Mouse (Mus musculus) cerebellum, adult 9-10 months (tissue): ENCODE data around the gene Foxn3.

Experiments
- DNase-seq: peaks from one replicate; pipeline ENCODE4 v3.0.0; 2022

The Foxn3 gene

DNA sequence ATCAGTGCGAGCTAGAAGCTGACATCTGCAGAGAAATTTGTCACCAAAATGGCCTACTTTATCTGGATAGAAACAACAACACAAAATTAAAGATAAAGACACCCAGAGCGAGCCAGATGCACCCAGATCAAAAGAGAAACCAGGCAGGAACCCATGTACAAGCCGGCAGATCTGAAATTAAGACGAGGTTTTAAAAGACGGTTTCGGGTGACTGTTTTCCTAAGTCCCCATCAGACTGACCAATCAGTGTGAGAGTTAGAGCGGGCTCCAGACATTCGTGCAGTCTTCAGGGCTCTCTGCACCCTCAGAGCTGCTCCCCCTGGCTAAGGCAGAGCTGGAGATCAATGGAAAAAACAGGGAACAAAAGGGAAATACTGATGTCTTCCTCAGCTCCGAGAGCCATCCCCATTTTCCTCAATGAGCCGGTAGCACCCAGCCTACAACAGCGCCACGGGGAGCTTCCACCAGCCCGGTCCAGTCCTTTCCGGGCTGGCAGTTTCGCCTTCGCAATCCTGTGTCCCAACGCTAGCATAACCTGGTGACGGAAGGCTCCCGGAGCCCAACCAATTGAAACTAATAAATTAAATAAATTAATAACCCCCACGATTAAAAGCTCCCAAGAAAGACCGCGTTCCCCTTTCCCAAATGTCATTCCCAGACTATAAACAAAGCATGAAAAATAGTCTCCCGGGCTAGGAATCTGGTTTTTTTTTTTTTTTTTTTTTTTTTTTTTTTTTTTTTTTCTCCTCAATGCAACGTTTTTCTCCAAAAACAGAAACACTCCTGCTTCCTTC, 1.1 kb downstream of the Foxn3 start:
- DNase-seq = peak; percentile 74

- no peak for DNase-seq
Measured at GRCm38 (mm10) chr12:99561333-99561766, 2.0 kb downstream of the Foxn3 start.

DNA sequence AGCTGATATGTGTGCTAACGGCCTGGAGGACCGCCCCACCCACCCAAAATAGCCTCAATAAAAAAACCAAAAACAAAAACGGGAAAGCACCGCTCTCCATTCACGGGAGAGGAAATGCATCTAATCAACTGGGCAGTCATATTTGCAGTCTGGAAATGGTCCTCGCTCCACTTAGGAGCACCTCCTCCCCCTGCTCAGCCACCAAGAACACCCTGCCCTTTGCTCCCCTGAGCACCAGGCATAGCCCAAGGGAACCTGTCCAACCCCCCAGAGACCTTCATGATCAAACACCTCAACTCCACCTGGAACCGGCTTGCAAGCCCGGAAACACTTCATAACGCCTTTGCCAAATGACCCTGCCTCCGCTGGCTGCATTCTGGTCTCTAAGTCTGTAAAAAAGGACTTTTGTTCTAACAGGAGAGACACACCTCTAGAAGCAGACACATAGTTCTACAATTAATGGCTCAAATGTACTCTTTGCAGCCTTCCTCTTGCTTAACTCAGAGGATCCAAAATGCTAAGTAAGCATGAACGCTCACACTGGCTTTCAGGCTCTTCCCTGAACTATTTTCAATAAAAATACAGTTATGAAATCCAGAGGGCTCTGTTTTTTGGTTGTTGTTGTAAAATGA, 2.6 kb downstream of the Foxn3 start:
- DNase-seq = no peak

DNA sequence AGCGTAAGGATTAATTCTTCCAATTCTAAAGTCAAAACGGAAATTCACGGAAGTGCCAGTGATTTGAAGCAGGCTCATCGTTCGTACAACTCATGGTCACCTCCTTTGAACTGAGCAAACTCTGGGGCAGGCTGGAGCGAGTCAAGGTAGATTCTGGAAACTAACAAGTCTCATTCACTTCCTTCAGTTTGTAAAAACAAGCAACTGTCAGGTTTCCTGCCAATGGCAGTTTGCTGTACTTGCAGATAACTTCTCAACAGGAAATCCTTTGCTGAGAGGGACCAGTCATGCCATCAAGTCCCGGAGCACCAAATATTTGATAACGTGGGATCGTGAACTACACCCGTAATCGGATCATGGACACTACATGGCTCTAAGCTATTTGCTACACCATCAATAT, 3.9 kb downstream of the Foxn3 start:
- DNase-seq = no peak

DNA sequence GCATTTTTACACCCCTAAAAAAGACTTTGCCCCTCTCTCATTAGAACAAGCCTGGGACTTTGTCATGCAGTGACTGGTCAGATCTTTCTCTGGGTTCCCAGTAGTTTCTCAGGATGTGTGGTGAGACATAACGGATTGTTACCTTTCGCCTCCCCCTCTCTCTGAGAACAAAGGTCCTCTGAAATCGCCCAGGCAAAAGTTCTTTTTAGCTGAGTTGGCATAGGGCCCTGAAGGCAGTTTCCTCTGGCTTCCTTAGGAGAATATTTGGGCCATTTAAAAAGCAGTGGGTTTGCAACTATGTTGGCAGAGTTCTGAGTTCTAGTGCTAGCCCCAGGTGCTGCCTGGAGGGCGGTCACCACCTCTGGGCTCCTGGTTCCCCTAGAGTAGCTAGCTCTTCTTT, 4.9 kb downstream of the Foxn3 start:
- DNase-seq = no peak

- no peak for DNase-seq
Measured at GRCm38 (mm10) chr12:99557498-99557897, 5.9 kb downstream of the Foxn3 start.

DNA sequence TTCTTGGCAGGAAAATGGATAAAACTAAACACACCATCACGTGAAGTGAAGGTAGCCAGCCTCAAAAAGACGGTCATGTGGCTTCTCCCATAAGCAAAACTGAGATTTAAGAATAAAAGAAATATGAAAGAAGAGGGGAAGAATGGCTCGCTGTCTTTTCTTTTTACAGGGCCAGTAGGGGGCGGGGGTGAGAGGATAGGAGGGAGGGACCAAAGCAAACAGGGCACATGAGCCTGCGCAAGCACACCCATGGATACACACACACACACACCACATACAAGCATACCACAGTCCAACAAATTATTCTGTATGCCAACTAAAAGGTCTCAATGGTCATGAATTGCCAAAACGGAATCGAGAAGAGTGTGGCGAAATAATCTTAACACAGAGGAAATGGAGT, 12.8 kb downstream of the Foxn3 start:
- DNase-seq = no peak

DNA sequence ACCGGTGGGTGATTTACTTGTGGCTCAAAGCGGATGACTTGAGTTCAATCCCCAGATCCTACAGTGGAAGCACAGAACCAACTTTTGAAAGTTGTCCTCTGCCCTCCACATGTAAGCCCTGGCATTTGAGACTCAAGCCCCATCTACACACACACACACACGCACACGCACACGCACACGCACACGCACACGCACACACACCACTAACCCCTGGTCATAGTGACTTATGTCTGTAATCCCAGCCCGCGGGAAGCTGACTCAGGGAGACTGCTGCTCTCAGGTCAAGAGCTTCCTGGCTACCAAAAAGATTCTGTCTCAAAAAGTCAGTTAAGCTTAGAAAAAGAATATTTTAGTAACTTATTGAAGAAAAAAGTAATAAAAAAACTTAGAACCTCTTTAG, 13.6 kb downstream of the Foxn3 start:
- no peak for DNase-seq

- no peak for DNase-seq
Measured at GRCm38 (mm10) chr12:99548419-99548818, 15.0 kb downstream of the Foxn3 start.

DNA sequence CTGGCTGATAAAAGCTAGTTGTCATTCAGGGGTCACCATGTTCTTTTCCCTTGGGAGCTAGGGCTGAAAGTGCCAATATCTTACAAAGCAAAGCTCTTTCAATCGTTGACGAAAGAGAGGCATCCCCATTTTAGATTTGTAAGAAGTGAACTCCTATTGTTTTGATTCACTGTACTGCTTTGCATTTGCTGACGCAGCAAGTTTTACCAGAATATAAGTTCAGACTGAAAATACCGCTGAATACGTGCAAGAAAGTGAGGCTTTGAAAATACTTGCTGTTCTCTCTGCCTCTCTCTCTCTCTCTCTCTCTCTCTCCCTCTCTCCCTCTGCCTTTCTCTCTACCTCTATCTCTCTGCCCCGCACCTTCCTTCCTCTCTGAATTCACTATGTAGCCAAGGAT, 16.1 kb downstream of the Foxn3 start:
- DNase-seq = no peak

- DNase-seq = no peak
Measured at GRCm38 (mm10) chr12:99545270-99545770, 18.1 kb downstream of the Foxn3 start.

GRCm38 (mm10) chr12:99544262-99545128, 18.9 kb downstream of the Foxn3 start:
- no peak for DNase-seq

DNA sequence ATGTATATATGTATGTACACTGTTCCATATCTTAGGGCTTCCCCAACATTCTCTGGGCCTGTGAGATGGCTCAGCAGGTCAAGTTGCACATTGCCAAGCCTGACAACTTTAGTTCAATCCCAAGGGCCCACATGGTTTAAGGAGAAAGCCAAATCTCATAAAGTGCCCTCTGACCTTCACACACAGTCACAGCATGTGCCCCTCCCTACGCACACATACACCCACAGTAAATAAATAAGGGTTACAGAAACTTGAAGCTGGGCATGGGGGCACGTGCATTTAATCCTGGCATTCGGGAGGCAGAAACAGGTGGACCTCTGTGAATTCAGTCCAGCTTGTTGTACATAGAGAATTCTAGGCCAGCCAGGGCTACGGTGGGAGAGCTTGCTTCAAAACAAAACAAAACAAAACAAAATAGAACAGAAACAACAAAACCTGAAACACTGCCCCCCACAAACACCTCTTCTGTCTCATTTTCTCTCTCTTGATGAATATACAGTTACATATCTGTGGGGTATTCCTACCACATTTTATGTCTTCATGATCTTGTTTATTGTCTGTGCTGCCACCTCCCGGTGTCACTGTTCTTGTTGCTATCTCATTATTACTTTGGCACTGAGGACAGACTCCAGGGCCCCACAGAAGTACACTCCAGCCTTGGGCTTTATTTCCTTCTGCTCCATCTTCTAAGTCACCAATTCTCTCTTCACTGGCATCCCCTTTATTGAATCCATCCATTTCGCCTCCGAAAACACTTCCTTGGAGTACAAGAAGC, 19.8 kb downstream of the Foxn3 start:
- peak; percentile 56 for DNase-seq

DNA sequence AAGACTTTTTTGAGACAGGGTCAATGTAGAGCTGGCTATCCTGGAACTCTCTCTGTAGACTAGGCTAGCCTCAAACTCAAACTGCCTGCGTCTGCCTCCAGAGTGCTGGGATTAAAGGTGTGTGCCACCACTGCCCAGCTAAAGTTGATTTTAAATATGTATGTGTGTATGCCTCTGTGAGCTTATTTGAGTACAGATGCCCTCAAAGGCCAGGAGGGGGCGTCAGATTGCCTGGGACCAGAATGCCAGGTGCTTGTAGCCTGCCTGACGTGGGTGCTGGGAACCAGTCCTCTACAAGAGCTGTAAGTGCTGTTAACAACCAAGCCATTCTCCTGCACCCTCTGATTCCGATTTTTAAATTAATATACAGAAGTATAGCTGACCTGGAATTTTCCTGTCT, 23.2 kb downstream of the Foxn3 start:
- DNase-seq = no peak

- DNase-seq = no peak
Measured at GRCm38 (mm10) chr12:99537316-99537715, 26.1 kb downstream of the Foxn3 start.

- DNase-seq = no peak
Measured at GRCm38 (mm10) chr12:99536426-99536825, 27.0 kb downstream of the Foxn3 start.

DNA sequence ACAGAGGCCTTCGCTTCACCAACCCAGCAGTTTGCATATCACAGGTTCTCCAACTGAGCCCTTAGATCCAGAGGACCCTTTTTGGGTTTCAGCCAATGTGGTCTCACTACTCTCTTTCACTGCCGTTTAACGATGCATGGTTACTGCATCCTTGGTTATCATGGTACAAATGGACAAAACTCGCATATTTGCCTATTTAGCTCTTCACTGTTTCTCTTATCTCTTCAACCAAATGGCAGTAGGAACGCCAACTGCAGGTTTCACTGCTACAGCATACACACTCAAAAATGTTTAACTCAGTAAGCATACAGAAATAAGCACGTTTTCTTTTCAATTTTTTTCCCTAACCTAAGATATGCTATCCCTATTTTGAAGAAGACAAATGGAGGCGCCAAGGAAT, 31.0 kb downstream of the Foxn3 start:
- no peak for DNase-seq

DNA sequence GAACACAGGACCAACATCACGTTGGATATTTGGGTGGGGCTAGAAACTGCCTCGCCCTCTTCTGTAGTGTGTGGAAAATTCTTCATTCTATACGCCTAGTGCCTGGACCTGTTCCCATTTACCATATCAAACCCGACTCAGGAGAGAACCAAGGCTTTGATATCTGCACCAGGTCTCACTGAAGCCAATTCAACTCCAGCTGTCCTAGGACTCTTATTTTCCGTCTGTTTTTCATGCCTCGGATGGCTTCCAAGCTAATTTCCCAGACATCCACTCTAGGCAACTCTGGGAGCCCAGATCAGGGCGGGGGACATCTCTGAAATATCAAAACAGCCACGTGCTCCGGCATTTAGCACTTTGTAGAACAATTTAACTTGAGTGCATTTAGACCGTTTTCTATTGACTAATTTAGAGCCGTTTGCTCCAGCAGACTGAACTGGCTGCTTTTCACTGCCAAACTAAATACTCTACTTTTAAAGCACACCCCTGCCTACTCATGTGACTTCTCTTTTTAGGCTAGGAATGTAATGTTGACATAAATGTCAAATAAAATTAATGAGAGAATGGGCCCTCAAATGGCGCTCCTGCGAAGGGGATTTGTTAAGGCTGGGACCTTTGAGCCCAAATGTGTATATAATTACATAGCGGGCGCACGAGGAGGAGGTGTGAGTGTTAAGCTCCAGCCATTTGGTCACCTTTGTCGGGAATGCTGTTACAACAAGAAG, 33.5 kb downstream of the Foxn3 start:
- DNase-seq = no peak

DNA sequence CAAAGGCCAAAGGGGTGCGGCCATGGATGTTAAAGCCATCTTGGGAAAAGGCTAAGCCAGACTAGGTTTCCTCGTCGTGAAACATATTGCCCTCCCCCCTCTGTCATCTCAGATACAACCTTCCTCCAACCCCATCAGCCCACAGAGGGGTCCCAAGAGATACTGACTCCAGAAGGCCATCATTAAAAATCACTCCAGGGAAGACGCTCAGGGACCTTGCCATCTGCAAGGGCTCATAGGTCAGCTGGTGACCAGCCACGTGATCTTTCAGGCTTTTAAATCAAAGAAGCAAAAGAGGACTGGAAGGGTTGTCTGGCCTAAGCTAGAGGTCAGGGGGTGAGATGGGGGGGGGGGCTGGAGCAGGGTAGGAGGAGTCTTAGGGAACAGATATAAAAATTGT, 34.4 kb downstream of the Foxn3 start:
- DNase-seq = no peak

DNA sequence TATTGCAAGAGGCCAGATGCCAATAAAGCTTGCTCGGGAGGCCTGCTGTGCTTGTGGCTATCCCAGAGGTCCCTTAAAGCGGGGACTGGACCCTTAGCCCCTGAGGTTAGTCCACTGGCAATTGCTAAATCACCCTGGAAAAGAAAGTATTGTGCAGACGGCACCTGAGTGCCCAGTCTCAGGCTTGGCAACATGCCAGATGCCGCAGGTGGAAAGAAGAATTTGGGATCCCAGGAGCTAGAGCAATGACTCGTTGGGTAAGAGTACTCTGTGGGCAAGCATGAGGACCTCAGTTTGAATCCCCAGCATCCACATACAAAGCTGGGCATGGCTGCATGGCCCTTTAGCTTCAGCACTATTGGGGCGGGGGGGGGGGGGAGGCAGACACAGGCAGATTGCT, 35.9 kb downstream of the Foxn3 start:
- DNase-seq = no peak

DNA sequence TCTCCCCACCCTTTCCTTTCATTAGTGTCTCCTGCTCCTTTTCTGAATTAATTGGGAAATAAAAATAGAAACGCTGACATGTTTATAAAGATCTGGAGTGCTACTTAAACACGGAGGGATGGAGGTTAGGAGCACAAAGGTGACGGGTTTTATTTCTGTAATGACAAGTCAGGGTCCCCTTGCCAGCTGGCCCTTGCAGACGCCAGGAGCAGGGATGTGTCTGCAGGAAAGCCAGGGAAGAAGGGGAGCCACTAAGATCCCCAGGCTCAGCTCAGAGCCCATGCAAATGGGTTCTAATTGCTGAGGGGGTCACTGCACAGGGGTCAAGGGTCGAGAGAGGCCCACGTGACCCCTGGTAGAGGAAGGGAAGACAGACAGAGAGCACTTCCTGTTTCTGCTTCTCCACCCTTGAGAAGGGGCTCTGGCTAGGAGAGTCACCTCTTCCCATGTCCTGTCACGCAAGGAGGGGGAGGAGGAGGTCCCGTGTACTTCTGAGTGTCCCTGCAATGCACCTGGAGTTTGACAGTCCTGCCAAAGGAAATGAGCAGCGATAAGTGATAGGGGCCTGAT, 36.7 kb downstream of the Foxn3 start:
- DNase-seq = no peak

DNA sequence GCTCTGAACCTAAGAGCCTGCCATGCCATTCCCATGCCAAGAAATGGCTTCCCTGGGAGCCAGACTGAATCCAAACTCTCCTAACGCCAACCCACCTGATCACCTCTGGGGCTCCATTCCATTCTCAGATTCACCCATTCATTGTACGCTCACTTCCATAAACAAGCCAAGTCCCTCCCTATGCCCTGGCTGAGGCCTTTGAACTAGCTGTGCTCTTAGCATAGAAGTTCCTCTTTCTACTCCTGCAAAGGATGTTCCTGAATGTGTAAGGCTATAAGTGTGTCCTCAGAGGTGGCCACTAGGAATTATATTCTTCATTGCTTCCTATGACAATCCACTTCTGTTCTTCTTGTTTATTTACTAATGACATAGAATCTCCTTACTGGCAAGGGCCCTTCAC, 40.5 kb downstream of the Foxn3 start:
- DNase-seq = no peak
